Mouse (Mus musculus): ENCODE data around the gene Wdr60. TPM values are rescaled to one million over a fixed set of nuclear protein-coding genes. Genes with fewer than 3 reads are reported as not detected.
"Not testable (repeated sequence)": the region's sequence is repeated elsewhere in the genome, so short reads cannot be mapped to it uniquely, and the experiment has no call there.

Wdr60 gene
- polyA plus RNA-seq, 1 experiment from 2014 or later, result 20.0 TPM

DNA sequence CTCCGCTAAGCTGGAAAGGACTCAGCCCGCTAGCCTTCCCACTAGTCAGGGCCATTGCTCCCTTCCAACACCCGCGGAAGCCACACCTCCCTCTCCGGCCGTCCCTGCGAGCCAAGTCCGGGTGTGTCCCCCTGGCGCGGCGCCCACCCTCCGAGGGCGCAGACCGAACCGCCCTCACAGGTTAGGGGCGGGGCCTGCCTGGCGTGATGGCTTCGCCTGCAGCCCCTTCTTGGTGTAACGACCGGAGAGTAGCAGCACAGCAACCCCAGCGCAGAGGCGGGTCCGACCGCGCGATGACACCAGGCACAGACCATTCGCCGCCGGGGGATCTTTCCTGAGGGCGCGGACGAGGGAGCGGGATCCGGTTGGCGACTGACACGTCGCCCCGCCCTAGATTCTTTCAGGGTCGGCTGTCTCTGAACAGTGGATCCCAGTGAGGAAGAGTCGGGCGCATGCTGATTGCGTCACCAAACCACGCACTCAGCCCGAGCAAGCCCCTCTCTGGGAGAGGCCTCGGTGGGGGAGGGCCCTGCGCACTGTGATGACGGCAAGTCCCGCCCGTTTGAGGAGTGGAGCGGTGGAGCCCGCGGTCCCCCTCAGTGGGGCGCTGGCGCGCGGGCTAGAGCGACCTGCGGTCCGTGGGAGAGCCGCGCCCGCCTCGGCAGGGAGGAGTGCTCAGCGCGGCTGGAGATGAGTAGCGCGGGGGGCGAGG is 18.0 kb upstream of the Wdr60 start, which contains the start of gene Esyt2:
Esyt2 (plus strand) TSS at position 544 of the 712 bp plus-strand sequence.
- peak within 1 kb of the TSS; percentile 78 for H3K4me3 ChIP-seq
- ATAC-seq (ENCODE audit: low FRiP score, low read depth), result peak; percentile 97
- no peaks in the 10 kb centered on the region for H3K9me3 ChIP-seq
- no peaks in the 10 kb centered on the region for H3K27me3 ChIP-seq
- peak within 1 kb of the TSS; percentile 98 for H3K27ac ChIP-seq (replicated peaks)
- H3K4me1 ChIP-seq (replicated peaks), result peaks cover 19% of the 10 kb centered on the region
- H3K36me3 ChIP-seq, result no peaks in the 10 kb centered on the region
- peak within 1 kb of the TSS; percentile 86 for H3K9ac ChIP-seq
- H3K4me2 ChIP-seq, result peak within 1 kb of the TSS; percentile 98
- WGBS, result under 1% methylated on average over 67 of the region's 68 CpGs

DNA sequence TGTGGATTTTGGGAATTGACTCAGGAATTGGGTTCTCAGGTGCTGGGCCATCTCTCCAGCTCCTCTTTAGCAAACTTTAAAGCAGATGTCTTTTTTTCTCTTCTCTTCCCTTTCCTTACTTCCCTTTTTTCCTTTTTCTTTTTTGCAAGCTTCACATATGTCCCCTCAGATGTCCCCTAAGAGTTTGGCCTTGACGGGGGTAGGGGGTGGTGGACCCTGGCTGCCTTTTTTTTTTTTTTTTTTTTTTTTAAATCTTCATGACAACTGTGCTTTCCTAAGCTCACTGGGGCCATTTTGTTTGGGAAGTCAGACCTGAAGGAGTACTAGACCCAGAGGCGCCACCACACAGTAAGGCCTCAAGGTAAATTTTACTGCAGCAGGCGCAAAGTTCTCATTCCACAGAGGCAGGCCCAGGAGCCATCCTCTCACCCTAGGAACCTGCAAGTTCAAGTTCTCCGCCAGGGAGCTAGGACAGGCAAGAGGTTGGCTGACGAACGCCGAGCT is 17.4 kb upstream of the Wdr60 start:
- H3K9ac ChIP-seq, result peak overlapping the region; percentile 86
- H3K4me2 ChIP-seq, result peak overlapping the region; percentile 57
- no peaks in the 10 kb centered on the region for H3K27me3 ChIP-seq
- H3K36me3 ChIP-seq, result no peaks in the 10 kb centered on the region
- no peaks in the 10 kb centered on the region for H3K9me3 ChIP-seq
- ATAC-seq (ENCODE audit: low FRiP score, low read depth), result peak; percentile 23
- WGBS, result 2% methylated on average over 7 of the region's 7 CpGs
- peak overlapping the region; percentile 78 for H3K4me3 ChIP-seq
- H3K27ac ChIP-seq (replicated peaks), result peak overlapping the region; percentile 98
- peaks cover 19% of the 10 kb centered on the region for H3K4me1 ChIP-seq (replicated peaks)

DNA sequence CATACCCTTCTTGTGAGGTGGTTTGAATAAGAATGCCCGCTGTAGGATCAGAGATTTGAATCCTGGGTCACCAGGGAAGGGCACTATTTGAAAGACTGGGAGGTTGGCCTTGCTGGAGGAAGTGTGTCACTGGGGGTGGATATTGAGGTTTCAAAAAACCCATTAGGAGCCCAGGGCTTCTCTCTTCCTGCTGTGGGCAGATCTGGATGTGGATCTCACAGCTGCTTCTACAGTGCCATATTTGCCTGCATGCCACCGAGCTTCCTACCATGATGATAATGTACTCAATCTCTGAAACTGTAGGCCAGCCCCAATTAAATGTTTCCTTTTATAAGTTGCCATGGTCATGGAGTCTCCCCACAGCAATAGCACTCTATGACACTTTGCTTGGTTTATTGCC is 16.4 kb upstream of the Wdr60 start:
- Histone ChIP-seq H3K4me2 (no peak overlapping the region), H3K4me1 (replicated peaks) (peaks cover 19% of the 10 kb centered on the region), H3K36me3 (no peaks in the 10 kb centered on the region), H3K4me3 (no peak overlapping the region), H3K9me3 (no peaks in the 10 kb centered on the region), H3K27me3 (no peaks in the 10 kb centered on the region), H3K27ac (replicated peaks) (no peak overlapping the region), H3K9ac (no peak overlapping the region)
- no peak for ATAC-seq (ENCODE audit: low FRiP score, low read depth)
- WGBS, result 95% methylated on average over 2 of the region's 2 CpGs

DNA sequence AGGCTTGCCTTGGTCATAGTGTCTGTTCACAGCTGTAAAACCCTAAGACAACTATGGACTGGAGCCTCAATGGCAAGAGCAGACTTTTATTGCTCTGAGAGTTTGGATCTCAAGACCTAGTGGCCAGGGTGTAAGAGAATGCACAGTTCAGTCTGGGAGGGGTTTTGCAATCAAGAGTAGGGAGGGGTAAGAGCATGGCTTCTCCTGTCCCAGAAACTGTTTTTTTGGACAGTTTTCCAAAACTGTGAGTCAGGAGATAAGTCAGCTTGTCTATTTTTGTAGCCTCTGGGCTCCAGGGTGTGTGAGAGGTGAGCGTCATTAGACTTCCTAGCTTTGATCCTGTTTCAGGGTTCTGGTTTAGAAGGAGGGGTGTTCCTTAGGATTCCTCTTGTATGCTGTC is 15.7 kb upstream of the Wdr60 start:
- Histone ChIP-seq H3K36me3 (no peaks in the 10 kb centered on the region), H3K27ac (replicated peaks) (no peak overlapping the region), H3K9ac (no peak overlapping the region), H3K4me1 (replicated peaks) (peaks cover 18% of the 10 kb centered on the region), H3K9me3 (no peaks in the 10 kb centered on the region), H3K27me3 (no peaks in the 10 kb centered on the region), H3K4me3 (no peak overlapping the region), H3K4me2 (no peak overlapping the region)
- 92% methylated on average over 1 of the region's 1 CpGs for WGBS
- ATAC-seq (ENCODE audit: low FRiP score, low read depth), result no peak

DNA sequence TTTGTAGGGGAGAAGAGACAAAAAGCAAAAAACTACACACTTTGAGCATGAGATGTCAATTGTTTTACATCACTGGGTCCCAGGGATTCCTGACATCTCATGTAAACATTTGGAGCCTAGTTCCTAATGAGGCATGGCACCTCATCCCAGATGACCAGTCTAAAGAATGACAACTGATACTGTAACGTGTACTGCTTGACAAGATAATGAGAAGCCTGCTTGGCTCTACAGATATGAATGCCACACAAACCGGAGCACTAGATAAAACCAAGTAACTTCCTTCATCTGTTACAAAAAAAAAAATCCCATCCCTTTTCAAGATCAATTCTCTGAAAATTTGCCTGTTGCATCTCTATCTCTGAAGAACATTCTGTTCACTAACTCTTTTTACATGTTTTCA is 14.1 kb upstream of the Wdr60 start:
- Histone ChIP-seq H3K4me2 (no peak overlapping the region), H3K4me3 (no peak overlapping the region), H3K27ac (replicated peaks) (no peak overlapping the region), H3K4me1 (replicated peaks) (peaks cover 7% of the 10 kb centered on the region), H3K9ac (no peak overlapping the region), H3K9me3 (no peaks in the 10 kb centered on the region), H3K36me3 (no peaks in the 10 kb centered on the region), H3K27me3 (no peaks in the 10 kb centered on the region)
- ATAC-seq (ENCODE audit: low FRiP score, low read depth), result no peak
- WGBS, result 83% methylated on average over 2 of the region's 2 CpGs

DNA sequence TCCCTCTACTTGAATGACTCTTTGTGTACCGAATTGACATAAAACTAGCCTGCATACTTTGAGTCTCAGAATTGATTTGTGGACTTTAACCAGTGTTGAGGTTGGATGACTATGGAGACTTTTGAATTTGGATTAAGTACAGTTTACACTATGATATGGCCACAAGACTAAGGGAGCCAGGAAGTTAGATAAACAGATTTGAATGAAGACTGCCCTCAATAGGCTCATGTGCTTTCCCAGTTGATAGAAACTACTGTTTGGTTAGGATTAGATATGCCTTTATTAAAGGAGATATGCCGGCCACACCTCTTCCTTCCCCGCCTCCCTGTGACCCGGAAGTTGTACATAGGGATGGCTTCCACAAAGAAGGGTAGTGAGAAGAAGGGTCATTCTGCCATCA is 12.8 kb upstream of the Wdr60 start:
- no peak overlapping the region for H3K4me3 ChIP-seq
- ATAC-seq (ENCODE audit: low FRiP score, low read depth), result no peak
- H3K4me1 ChIP-seq (replicated peaks), result peaks cover 5% of the 10 kb centered on the region; the same call in 1 of the 2 replicates
- no peak overlapping the region for H3K9ac ChIP-seq
- no peak overlapping the region for H3K4me2 ChIP-seq
- no peaks in the 10 kb centered on the region for H3K36me3 ChIP-seq
- 97% methylated on average over 4 of the region's 4 CpGs for WGBS
- H3K9me3 ChIP-seq, result no peaks in the 10 kb centered on the region
- H3K27me3 ChIP-seq, result no peaks in the 10 kb centered on the region
- H3K27ac ChIP-seq (replicated peaks), result no peak overlapping the region

DNA sequence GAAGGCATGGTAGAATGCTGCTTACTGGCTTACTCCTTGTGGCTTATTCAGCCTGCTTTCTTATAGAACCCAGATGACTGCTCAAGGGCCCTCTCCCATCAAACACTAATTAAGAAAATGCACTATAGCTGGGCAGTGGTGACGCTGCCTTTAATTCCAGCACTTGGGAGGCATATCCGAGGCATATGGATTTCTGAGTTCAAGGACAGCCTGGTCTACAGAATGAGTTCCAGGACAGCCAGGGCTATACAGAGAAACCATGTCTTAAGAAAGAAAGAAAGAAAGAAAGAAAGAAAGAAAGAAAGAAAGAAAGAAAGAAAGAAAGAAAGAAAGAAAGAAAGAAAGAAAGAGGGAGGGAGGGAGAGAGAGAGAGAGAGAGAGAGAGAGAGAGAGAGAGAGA is 12.3 kb upstream of the Wdr60 start, which contains the start of gene Gm11027:
Gm11027 (plus strand) TSS at position 301 of the 400 bp plus-strand sequence.
- ATAC-seq (ENCODE audit: low FRiP score, low read depth); H3K9me3 ChIP-seq; H3K27me3 ChIP-seq; H3K4me2 ChIP-seq; H3K9ac ChIP-seq; H3K27ac ChIP-seq (replicated peaks); H3K4me3 ChIP-seq; H3K4me1 ChIP-seq (replicated peaks); H3K36me3 ChIP-seq: not testable (repeated sequence)
- WGBS, result 78% methylated on average over 2 of the region's 2 CpGs

DNA sequence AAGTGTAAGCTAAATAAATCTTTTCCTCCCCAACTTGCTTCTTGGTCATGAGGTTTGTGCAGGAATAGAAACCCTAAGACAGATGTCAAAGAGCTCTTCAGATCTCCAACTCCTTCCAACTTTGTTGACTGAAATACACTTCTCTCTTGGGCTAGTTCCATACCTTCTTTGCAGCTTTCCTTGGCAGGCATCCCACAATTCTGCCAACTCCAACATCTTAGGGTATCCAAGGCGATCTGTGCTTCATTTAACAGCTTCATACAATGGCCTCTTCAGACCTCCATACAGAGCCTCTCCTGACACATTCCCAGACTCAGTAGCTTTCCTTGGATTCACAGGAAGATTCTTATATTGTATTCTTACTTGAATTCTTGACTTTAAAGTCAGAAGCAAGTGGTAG is 10.9 kb upstream of the Wdr60 start:
- 74% methylated on average over 1 of the region's 1 CpGs for WGBS
- H3K27me3 ChIP-seq, result no peaks in the 10 kb centered on the region
- H3K27ac ChIP-seq (replicated peaks), result no peak overlapping the region
- H3K4me1 ChIP-seq (replicated peaks), result no peaks in the 10 kb centered on the region
- H3K9ac ChIP-seq, result no peak overlapping the region
- no peak overlapping the region for H3K4me2 ChIP-seq
- no peaks in the 10 kb centered on the region for H3K9me3 ChIP-seq
- no peaks in the 10 kb centered on the region for H3K36me3 ChIP-seq
- no peak for ATAC-seq (ENCODE audit: low FRiP score, low read depth)
- H3K4me3 ChIP-seq, result no peak overlapping the region

DNA sequence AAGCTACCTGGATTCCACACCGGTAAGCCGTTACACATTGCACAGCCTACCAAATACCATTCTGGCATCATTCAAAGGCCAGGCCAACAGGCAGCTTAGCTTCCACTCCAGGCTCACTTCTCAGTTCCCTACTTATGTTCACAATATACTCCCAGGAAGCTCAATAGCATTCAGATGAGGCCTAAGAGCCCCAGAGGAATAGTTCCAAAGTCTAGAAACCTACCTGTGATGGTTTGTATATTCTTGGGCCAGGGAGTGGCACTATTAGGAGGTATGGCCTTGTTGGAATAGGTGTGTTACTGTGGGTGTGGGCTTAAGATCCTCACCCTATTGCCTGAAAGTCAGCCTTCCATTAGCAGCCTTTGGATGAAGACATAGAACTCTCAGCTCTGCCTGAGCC is 8.2 kb upstream of the Wdr60 start:
- WGBS, result 96% methylated on average over 2 of the region's 2 CpGs
- Histone ChIP-seq H3K27me3 (no peaks in the 10 kb centered on the region), H3K27ac (replicated peaks) (no peak overlapping the region)

DNA sequence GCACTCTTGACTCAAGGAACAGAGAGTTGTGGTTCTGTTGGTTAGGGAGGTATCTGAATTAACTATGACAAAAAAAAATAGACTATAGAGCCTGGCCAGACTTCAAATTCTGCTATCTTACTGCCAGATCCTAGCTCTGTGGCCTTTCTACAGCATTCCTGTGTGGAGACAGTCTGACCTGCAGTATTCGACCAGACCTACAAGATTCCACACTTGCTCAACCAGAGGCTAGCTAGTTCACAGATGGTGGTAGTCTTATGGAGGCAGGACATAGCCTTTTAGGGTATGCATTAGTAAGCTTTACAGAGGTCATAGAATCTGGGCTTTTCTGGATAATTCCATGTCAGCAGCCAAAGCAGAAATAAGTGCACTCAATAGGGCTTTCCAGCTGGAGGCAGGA is 7.7 kb upstream of the Wdr60 start:
- H3K27me3 ChIP-seq, result no peaks in the 10 kb centered on the region
- no peak overlapping the region for H3K4me2 ChIP-seq
- WGBS, result 83% methylated on average over 1 of the region's 1 CpGs
- no peaks in the 10 kb centered on the region for H3K9me3 ChIP-seq
- ATAC-seq (ENCODE audit: low FRiP score, low read depth), result no peak
- no peak overlapping the region for H3K9ac ChIP-seq
- no peak overlapping the region for H3K4me3 ChIP-seq
- no peak overlapping the region for H3K27ac ChIP-seq (replicated peaks)
- H3K4me1 ChIP-seq (replicated peaks), result no peaks in the 10 kb centered on the region
- no peaks in the 10 kb centered on the region for H3K36me3 ChIP-seq

More for the DNA sequence above, 8.2 kb upstream of the Wdr60 start:
- H3K36me3 ChIP-seq, result no peaks in the 10 kb centered on the region
- no peak overlapping the region for H3K9ac ChIP-seq
- H3K4me2 ChIP-seq, result no peak overlapping the region
- H3K4me3 ChIP-seq, result no peak overlapping the region
- no peaks in the 10 kb centered on the region for H3K9me3 ChIP-seq
- no peaks in the 10 kb centered on the region for H3K4me1 ChIP-seq (replicated peaks)
- ATAC-seq (ENCODE audit: low FRiP score, low read depth), result no peak

DNA sequence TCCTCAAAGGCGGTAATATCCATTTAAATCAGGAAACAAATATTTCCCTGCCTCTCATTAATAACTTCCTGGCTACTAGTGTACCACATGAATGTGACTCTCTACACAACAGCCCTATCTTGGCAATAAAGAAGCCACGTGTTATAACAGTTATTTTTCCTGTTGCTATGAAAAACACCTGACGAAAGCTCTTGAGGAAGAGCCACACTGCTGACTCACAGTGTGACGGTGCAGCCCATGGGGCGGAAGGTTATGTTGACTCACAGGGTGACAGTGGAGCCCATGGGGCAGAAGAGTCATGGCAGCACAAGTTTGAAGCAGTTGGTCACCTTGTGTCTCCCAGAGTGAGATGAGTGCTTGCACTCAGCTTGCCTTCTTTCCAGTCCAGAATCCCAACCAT is 6.6 kb upstream of the Wdr60 start:
- no peaks in the 10 kb centered on the region for H3K4me1 ChIP-seq (replicated peaks)
- no peaks in the 10 kb centered on the region for H3K27me3 ChIP-seq
- no peak for ATAC-seq (ENCODE audit: low FRiP score, low read depth)
- H3K4me2 ChIP-seq, result no peak overlapping the region
- WGBS, result 84% methylated on average over 5 of the region's 5 CpGs
- H3K27ac ChIP-seq (replicated peaks), result no peak overlapping the region
- no peaks in the 10 kb centered on the region for H3K36me3 ChIP-seq
- no peaks in the 10 kb centered on the region for H3K9me3 ChIP-seq
- H3K4me3 ChIP-seq, result no peak overlapping the region
- no peak overlapping the region for H3K9ac ChIP-seq

DNA sequence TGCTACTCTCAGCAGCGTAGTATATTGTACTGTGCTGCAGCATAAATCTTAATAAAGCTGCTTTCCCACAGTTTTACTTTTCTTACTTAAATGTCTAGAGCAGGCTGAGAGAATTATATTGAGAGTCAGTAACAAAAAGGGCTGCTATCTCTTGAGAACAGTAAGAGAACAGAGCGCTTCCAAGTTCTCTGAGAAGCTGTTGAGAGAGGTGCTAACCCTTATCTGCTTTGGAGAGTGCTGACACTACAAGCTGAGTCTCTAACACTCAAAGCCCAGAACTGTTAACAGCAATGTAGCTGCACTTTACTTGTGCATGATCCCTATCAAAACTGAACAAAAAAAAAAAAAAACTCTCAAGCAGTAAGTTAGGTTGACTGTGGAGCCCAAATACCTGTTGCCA is 2.5 kb upstream of the Wdr60 start:
- no peaks in the 10 kb centered on the region for H3K27me3 ChIP-seq
- H3K4me1 ChIP-seq (replicated peaks), result peaks cover 23% of the 10 kb centered on the region
- H3K4me2 ChIP-seq, result no peak overlapping the region
- ATAC-seq (ENCODE audit: low FRiP score, low read depth), result no peak
- no peak overlapping the region for H3K9ac ChIP-seq
- H3K27ac ChIP-seq (replicated peaks), result no peak overlapping the region
- H3K36me3 ChIP-seq, result no peaks in the 10 kb centered on the region
- WGBS, result 86% methylated on average over 2 of the region's 2 CpGs
- H3K9me3 ChIP-seq, result no peaks in the 10 kb centered on the region
- H3K4me3 ChIP-seq, result no peak overlapping the region

DNA sequence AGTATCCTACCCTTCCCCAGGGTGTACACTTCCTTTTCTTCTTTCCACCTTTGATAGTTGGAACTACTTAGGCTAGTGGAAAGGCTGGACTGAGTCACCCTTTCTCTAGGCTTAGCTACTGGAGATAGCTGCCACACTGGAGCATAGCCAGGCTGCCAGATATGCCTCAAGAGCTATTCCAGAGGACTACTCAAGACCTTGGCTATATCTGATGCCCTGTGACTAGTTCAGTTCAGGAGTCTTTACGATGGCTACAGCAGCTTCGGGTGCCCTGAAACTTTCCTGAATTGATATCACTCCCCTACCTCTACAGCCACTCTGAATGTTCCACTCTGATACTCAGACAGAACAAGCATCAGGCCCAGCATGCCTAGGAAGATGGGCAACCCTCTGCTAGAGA is 1.9 kb upstream of the Wdr60 start:
- no peak overlapping the region for H3K4me3 ChIP-seq
- no peak overlapping the region for H3K9ac ChIP-seq
- no peak overlapping the region for H3K27ac ChIP-seq (replicated peaks)
- no peaks in the 10 kb centered on the region for H3K36me3 ChIP-seq
- no peak for ATAC-seq (ENCODE audit: low FRiP score, low read depth)
- H3K27me3 ChIP-seq, result no peaks in the 10 kb centered on the region
- peaks cover 23% of the 10 kb centered on the region for H3K4me1 ChIP-seq (replicated peaks)
- no peaks in the 10 kb centered on the region for H3K9me3 ChIP-seq
- WGBS, result 92% methylated on average over 2 of the region's 2 CpGs
- H3K4me2 ChIP-seq, result no peak overlapping the region

All from hindbrain, embryonic 15.5 days (tissue).